Mouse (Mus musculus): ENCODE data around the gene Olfr191. TPM values are rescaled to one million over a fixed set of nuclear protein-coding genes. Genes with fewer than 3 reads are reported as not detected.

Olfr191 gene
- polyA plus RNA-seq, 1 experiment, result not detected

- no peak overlapping the region for H3ac ChIP-seq (ENCODE audit: control insufficient read depth, insufficient read length)
- no peak overlapping the region for H3K4me2 ChIP-seq (ENCODE audit: low read depth)
- H3K79me2 ChIP-seq (ENCODE audit: control insufficient read depth, insufficient read depth), result no peaks in the 10 kb centered on the region
- H3K27me3 ChIP-seq (ENCODE audit: control insufficient read depth, insufficient read depth, insufficient read length), result no peaks in the 10 kb centered on the region
- no peak overlapping the region for H3K4me3 ChIP-seq
- TF ChIP-seq POLR2A (IDR thresholded peaks at IDR 0.05; ENCODE audit: insufficient read length, low read depth), result no peak
- no peak for TF ChIP-seq TCF12 (IDR thresholded peaks at IDR 0.05; ENCODE audit: insufficient read depth, poor library complexity, severe bottlenecking)
- no peak for TF ChIP-seq REST (IDR thresholded peaks at IDR 0.05; ENCODE audit: insufficient read depth, insufficient read length)
- TF ChIP-seq POLR2AphosphoS2 (IDR thresholded peaks at IDR 0.05; ENCODE audit: insufficient read length, low read depth), result no peak
- TF ChIP-seq MYOG (IDR thresholded peaks at IDR 0.05; ENCODE audit: control insufficient read depth in 1 of 3, insufficient read depth in 1 of 3, insufficient read length in 2 of 3, low read depth in 2 of 3), result no peak
- no peak for TF ChIP-seq E2F4 (IDR thresholded peaks at IDR 0.05; ENCODE audit: insufficient read depth)
- no peak for TF ChIP-seq MYOD1 (IDR thresholded peaks at IDR 0.05; ENCODE audit: control insufficient read depth in 1 of 3, insufficient read length in 2 of 3, low read depth in 2 of 3)
- H3K36me3 ChIP-seq (ENCODE audit: control insufficient read depth, insufficient read depth), result no peaks in the 10 kb centered on the region
Measured at GRCm38 (mm10) chr16:59047579-59047978, 42.0 kb downstream of the Olfr191 start.

DNA sequence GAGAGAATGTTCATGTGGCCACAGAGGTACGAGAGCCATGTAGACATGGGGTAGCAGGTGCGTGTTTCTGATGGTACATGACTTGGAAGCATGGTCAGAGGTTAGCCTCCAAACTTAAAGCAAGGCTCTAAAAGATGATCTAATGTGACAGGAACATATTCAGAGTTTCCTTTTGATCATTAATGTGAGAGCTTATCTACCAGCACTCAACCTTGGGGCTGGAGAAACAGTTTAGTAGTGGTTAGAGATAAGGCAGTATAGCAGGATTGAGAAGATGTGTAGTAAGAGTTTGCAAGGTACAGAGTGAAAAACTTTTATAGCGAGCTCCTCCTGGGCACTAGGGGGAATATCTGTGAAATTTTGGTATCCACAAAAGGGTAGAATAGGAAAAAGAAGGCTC is 43.8 kb downstream of the Olfr191 start:
- no peak overlapping the region for H3K4me3 ChIP-seq
- H3K36me3 ChIP-seq (ENCODE audit: control insufficient read depth, insufficient read depth), result no peaks in the 10 kb centered on the region
- no peak overlapping the region for H3ac ChIP-seq (ENCODE audit: control insufficient read depth, insufficient read length)
- H3K79me2 ChIP-seq (ENCODE audit: control insufficient read depth, insufficient read depth), result no peaks in the 10 kb centered on the region
- no peaks in the 10 kb centered on the region for H3K27me3 ChIP-seq (ENCODE audit: control insufficient read depth, insufficient read depth, insufficient read length)
- H3K4me2 ChIP-seq (ENCODE audit: low read depth), result no peak overlapping the region
- TF ChIP-seq CEBPB (IDR thresholded peaks at IDR 0.05; ENCODE audit: insufficient read depth, poor library complexity, severe bottlenecking), result no peak
- TF ChIP-seq POLR2A (IDR thresholded peaks at IDR 0.05; ENCODE audit: insufficient read length, low read depth), result no peak
- TF ChIP-seq MYOG (IDR thresholded peaks at IDR 0.05; ENCODE audit: control insufficient read depth in 1 of 3, insufficient read depth in 1 of 3, insufficient read length in 2 of 3, low read depth in 2 of 3), result no peak
- no peak for TF ChIP-seq TCF3 (IDR thresholded peaks at IDR 0.05; ENCODE audit: insufficient read length, low read depth)
- TF ChIP-seq USF1 (IDR thresholded peaks at IDR 0.05; ENCODE audit: low read depth), result no peak
- TF ChIP-seq E2F4 (IDR thresholded peaks at IDR 0.05; ENCODE audit: insufficient read depth), result no peak
- TF ChIP-seq SRF (IDR thresholded peaks at IDR 0.05; ENCODE audit: control insufficient read depth, insufficient read length, low read depth), result no peak
- TF ChIP-seq POLR2AphosphoS2 (IDR thresholded peaks at IDR 0.05; ENCODE audit: insufficient read length, low read depth), result no peak
- TF ChIP-seq MYOD1 (IDR thresholded peaks at IDR 0.05; ENCODE audit: control insufficient read depth in 1 of 3, insufficient read length in 2 of 3, low read depth in 2 of 3), result no peak
- TF ChIP-seq TCF12 (IDR thresholded peaks at IDR 0.05; ENCODE audit: insufficient read depth, poor library complexity, severe bottlenecking), result no peak
- no peak for TF ChIP-seq REST (IDR thresholded peaks at IDR 0.05; ENCODE audit: insufficient read depth, insufficient read length)

GRCm38 (mm10) chr16:59039710-59040109 is 49.9 kb downstream of the Olfr191 start, which contains the start of gene Olfr187:
TSS of gene Olfr187 (minus strand) at chr16:59039767.
- no peak within 1 kb of the TSS for H3ac ChIP-seq (ENCODE audit: control insufficient read depth, insufficient read length)
- TF ChIP-seq TCF12 (IDR thresholded peaks at IDR 0.05; ENCODE audit: insufficient read depth, poor library complexity, severe bottlenecking), result no peak
- no peak for TF ChIP-seq REST (IDR thresholded peaks at IDR 0.05; ENCODE audit: insufficient read depth, insufficient read length)
- no peak for TF ChIP-seq TCF3 (IDR thresholded peaks at IDR 0.05; ENCODE audit: insufficient read length, low read depth)
- TF ChIP-seq CEBPB (IDR thresholded peaks at IDR 0.05; ENCODE audit: insufficient read depth, poor library complexity, severe bottlenecking), result no peak
- H3K36me3 ChIP-seq (ENCODE audit: control insufficient read depth, insufficient read depth), result no peaks in the 10 kb centered on the region
- H3K27me3 ChIP-seq (ENCODE audit: control insufficient read depth, insufficient read depth, insufficient read length), result no peaks in the 10 kb centered on the region
- H3K4me3 ChIP-seq, result no peak within 1 kb of the TSS
- H3K4me2 ChIP-seq (ENCODE audit: low read depth), result no peak within 1 kb of the TSS
- no peaks in the 10 kb centered on the region for H3K79me2 ChIP-seq (ENCODE audit: control insufficient read depth, insufficient read depth)

Other genes with a start within 250 kb of the Olfr191 start
- not detected for gene Olfr177, start 215.1 kb downstream of the Olfr191 start, polyA plus RNA-seq (2012; fragmentation: generic; extraction: Trizol)
- not detected for gene Olfr178, start 197.8 kb downstream of the Olfr191 start, polyA plus RNA-seq (2012; fragmentation: generic; extraction: Trizol)
- not detected for gene Olfr181, start 161.1 kb downstream of the Olfr191 start, polyA plus RNA-seq (2012; fragmentation: generic; extraction: Trizol)
- not detected for gene Olfr180, start 160.4 kb downstream of the Olfr191 start, polyA plus RNA-seq (2012; fragmentation: generic; extraction: Trizol)
- gene Olfr183, start 94.5 kb downstream of the Olfr191 start, polyA plus RNA-seq (2012; fragmentation: generic; extraction: Trizol), result not detected
- not detected for gene Olfr186, start 59.5 kb downstream of the Olfr191 start, polyA plus RNA-seq (2012; fragmentation: generic; extraction: Trizol)
- not detected for gene Olfr187, start 50.1 kb downstream of the Olfr191 start, polyA plus RNA-seq (2012; fragmentation: generic; extraction: Trizol)
- not detected for gene Olfr190, start 11.8 kb downstream of the Olfr191 start, polyA plus RNA-seq (2012; fragmentation: generic; extraction: Trizol)
- gene Olfr193, start 22.1 kb upstream of the Olfr191 start, polyA plus RNA-seq (2012; fragmentation: generic; extraction: Trizol), result not detected
- not detected for gene Olfr194, start 31.2 kb upstream of the Olfr191 start, polyA plus RNA-seq (2012; fragmentation: generic; extraction: Trizol)
- gene Olfr195, start 57.2 kb upstream of the Olfr191 start, polyA plus RNA-seq (2012; fragmentation: generic; extraction: Trizol), result not detected
- not detected for gene Olfr196, start 80.6 kb upstream of the Olfr191 start, polyA plus RNA-seq (2012; fragmentation: generic; extraction: Trizol)
- not detected for gene Olfr198, start 113.7 kb upstream of the Olfr191 start, polyA plus RNA-seq (2012; fragmentation: generic; extraction: Trizol)
- not detected for gene Olfr199, start 129.9 kb upstream of the Olfr191 start, polyA plus RNA-seq (2012; fragmentation: generic; extraction: Trizol)
- not detected for gene Olfr201, start 182.8 kb upstream of the Olfr191 start, polyA plus RNA-seq (2012; fragmentation: generic; extraction: Trizol)
- gene Olfr202, start 197.0 kb upstream of the Olfr191 start, polyA plus RNA-seq (2012; fragmentation: generic; extraction: Trizol), result not detected
- gene Olfr203, start 209.1 kb upstream of the Olfr191 start, polyA plus RNA-seq (2012; fragmentation: generic; extraction: Trizol), result not detected
- not detected for gene Olfr204, start 228.4 kb upstream of the Olfr191 start, polyA plus RNA-seq (2012; fragmentation: generic; extraction: Trizol)
- not detected for gene Olfr205, start 241.3 kb upstream of the Olfr191 start, polyA plus RNA-seq (2012; fragmentation: generic; extraction: Trizol)